Mouse (Mus musculus): ENCODE data around the gene Brf1. TPM values are rescaled to one million over a fixed set of nuclear protein-coding genes. Genes with fewer than 3 reads are reported as not detected.

The Brf1 gene
- 75.9 and 76.2 TPM in 2 replicates for polyA plus RNA-seq (2016; fragmentation: Nextera tagmentation; extraction: Ambion mirVana)

DNA sequence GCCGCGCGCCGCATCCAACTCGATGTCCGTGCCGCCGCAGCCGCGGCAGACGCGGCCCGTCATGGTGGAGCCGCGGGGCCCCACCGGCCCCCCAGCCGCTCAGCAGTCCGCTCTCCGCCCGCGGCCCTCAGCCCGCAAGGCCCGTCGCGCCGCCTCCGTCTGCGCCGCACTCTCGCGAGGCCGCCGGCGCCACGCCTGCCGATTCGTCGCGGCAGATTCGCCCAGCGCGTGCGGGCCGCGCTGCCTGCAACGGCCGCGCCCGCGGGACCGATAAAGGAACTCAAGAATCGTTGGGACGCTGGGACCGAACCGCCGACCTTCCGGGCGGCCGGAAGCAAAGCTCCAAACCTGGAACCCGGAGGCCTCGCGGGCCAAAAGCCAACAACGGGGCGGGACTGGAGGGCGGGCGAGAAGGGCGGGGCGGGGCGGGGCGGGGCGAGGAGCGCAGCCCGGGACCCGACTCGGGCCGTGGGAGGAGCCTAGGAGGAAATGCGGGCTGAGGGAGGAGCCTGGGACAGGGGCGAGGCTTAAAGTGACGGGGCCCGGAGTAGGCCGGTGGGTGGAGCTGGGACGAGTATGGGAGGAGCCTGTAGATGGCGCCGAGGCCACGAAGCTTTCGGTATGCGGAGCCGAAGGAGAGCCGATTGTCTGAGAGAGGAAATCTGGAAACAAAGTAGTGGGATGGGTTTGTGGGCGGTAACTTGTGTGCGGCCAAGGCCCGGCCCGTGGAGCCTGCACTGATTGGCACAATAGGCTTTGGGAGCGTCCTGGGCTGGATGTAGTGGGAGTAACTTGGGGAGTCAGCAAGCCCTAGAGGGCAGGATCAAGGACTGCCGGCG is at the start of gene Brf1:
Gene Brf1 (minus strand): TSS at position 411 of the 839 bp plus-strand sequence.
- Histone ChIP-seq H3K4me1 (peaks cover 24% of the 10 kb centered on the region), H3K27ac (replicated peaks) (peak within 1 kb of the TSS; percentile 92), H3K9ac (replicated peaks) (peak within 1 kb of the TSS; percentile 78), H3K4me3 (peak within 1 kb of the TSS; percentile 63), H3K9me3 (no peaks in the 10 kb centered on the region), H3K4me2 (replicated peaks) (peak within 1 kb of the TSS; percentile 75), H3K27me3 (no peaks in the 10 kb centered on the region), H3K36me3 (peaks cover 20% of the 10 kb centered on the region; the same call in 1 of the 2 replicates)
- ATAC-seq (ENCODE audit: low FRiP score, low read depth): peak; percentile 98
- WGBS: under 1% methylated on average over 96 of the region's 96 CpGs

DNA sequence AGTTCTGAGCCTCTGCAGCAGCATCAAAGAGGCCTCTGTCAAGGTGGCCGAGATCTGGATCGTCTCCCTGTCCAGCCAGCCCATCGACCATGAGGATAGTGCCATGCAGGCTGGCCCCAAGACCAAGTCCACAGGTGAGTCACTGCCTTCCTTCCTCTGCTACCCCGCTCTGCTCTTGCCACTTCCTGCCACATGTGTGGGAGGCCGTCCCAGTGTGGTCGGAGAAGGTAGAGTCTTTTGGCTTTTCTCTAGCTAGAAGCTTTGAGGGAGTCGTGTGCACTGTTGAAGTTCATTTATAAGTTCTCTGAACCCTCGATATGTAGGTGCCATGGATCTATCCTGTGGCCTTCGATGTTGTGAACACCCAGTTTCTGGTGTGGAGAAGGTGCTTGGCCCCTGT is 49.3 kb upstream of the Brf1 start:
- Histone ChIP-seq H3K9me3 (no peaks in the 10 kb centered on the region), H3K4me3 (no peak overlapping the region), H3K27me3 (no peaks in the 10 kb centered on the region), H3K27ac (replicated peaks) (no peak overlapping the region), H3K4me2 (replicated peaks) (no peak overlapping the region), H3K4me1 (no peaks in the 10 kb centered on the region), H3K36me3 (peaks cover 86% of the 10 kb centered on the region), H3K9ac (replicated peaks) (no peak overlapping the region)
- 89% methylated on average over 9 of the region's 9 CpGs for WGBS
- ATAC-seq (ENCODE audit: low FRiP score, low read depth): no peak

DNA sequence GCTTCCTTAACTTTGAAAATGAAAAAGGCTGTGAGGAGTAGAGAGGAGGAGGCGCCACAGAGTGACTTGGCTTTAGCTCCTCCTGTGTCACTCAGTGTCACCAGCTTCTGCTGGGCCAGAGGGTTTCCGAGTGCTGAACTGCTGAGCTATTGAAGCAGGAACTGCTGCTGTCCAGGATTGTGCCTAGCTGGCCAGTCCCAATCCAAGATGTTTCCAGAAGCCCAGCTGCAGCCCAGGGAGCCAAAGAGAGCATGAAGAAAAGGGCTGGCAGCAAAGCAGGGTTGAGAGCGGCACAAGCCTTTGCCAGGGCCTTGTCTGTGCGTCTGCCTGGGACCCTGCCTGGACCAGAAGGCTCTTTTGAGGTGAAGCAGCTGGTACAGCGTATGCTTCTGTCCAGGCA is 47.6 kb upstream of the Brf1 start:
- Histone ChIP-seq H3K27ac (replicated peaks) (no peak overlapping the region), H3K4me1 (no peaks in the 10 kb centered on the region), H3K27me3 (no peaks in the 10 kb centered on the region), H3K9ac (replicated peaks) (no peak overlapping the region), H3K4me3 (no peak overlapping the region), H3K9me3 (no peaks in the 10 kb centered on the region), H3K4me2 (replicated peaks) (no peak overlapping the region), H3K36me3 (peaks cover 70% of the 10 kb centered on the region)
- ATAC-seq (ENCODE audit: low FRiP score, low read depth): no peak
- WGBS: 91% methylated on average over 5 of the region's 5 CpGs

DNA sequence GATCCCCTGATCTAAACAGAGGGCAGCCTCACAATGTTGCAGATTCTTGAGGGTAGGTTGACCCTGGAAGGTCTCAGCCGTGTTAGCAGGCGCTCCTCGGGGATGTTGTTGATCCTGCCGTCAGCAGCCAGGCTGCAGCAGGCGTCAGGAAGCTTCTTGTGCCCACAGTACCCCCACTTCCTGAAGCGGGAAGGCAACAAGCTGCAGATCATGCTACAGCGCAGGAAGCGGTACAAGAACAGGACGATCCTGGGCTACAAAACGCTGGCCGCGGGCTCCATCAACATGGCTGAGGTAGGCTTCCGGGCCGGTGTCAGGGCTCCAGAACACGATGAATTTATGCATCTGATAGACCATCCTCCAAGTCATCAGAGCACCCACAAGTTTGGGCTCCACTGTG is 46.4 kb upstream of the Brf1 start:
- Histone ChIP-seq H3K36me3 (peaks cover 59% of the 10 kb centered on the region), H3K9me3 (no peaks in the 10 kb centered on the region), H3K4me1 (no peaks in the 10 kb centered on the region), H3K27ac (replicated peaks) (no peak overlapping the region), H3K4me3 (no peak overlapping the region), H3K9ac (replicated peaks) (no peak overlapping the region), H3K27me3 (no peaks in the 10 kb centered on the region), H3K4me2 (replicated peaks) (no peak overlapping the region)
- ATAC-seq (ENCODE audit: low FRiP score, low read depth): no peak
- 95% methylated on average over 15 of the region's 15 CpGs for WGBS

DNA sequence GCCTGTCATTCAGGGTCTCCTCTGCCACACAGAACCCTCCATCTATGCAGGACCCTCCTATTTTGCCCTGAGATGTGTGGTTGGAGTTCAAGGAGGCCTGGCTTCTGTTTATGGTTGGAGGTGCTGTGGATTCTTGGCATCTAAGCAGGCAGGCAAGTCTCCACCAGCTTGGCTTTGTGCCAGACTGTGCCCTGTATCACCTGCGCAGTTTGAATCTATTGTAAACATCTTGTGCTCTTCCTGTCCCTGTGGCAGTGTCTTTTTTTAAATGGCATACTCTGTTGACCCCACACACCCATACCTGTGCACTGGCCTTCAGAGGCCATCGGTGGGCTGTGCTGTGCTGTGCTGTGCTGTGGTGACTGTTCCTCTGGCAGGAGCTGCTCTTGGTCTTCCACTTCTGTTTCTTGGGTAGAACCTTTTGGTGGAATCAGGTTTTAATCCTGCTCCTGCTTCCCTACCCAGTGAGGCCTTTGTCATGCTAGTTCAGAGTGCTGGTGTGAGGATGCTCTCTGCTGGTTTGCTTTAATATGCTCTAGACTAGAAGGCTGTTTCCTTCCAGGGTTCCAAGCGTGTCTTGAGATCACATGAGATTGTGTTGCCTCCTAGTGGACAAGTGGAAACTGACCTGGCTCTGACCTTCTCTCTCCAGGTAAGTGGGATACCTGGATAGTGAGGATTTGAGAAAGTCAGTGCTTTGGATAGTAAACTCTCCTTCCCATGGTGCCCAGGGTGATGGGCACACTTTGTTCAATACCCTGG is 44.6 kb upstream of the Brf1 start:
- Histone ChIP-seq H3K4me2 (replicated peaks) (no peak overlapping the region), H3K4me1 (peaks cover 7% of the 10 kb centered on the region; the same call in 1 of the 2 replicates), H3K9me3 (no peaks in the 10 kb centered on the region), H3K4me3 (no peak overlapping the region), H3K36me3 (peaks cover 42% of the 10 kb centered on the region), H3K27me3 (no peaks in the 10 kb centered on the region), H3K27ac (replicated peaks) (no peak overlapping the region), H3K9ac (replicated peaks) (no peak overlapping the region)
- ATAC-seq (ENCODE audit: low FRiP score, low read depth): no peak
- WGBS: 87% methylated on average over 3 of the region's 3 CpGs

DNA sequence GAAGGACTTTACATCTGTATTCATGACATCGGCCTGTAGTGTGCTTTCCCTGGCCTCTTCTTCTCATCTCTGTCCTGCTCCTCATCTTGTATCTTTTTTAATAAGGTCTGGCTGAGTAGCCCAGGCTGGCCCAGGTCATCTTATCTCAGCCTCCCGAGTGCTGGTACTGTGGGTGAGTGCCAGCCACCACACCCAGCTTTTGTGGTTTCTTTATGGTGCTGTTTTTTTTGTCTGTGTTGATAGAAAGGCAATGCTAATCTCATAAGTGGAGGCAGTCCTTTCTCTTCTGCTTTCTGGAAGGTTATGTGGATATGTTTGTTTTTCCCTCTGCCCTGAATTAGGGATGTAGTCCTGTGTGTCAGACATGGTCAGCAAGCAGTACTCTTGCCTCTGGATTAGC is 42.0 kb upstream of the Brf1 start:
- H3K36me3 ChIP-seq: peaks cover 21% of the 10 kb centered on the region
- no peaks in the 10 kb centered on the region for H3K9me3 ChIP-seq
- no peak overlapping the region for H3K4me3 ChIP-seq
- H3K9ac ChIP-seq (replicated peaks): no peak overlapping the region
- peaks cover 7% of the 10 kb centered on the region; the same call in 1 of the 2 replicates for H3K4me1 ChIP-seq
- 90% methylated on average over 2 of the region's 2 CpGs for WGBS
- no peak for ATAC-seq (ENCODE audit: low FRiP score, low read depth)
- no peaks in the 10 kb centered on the region for H3K27me3 ChIP-seq
- no peak overlapping the region for H3K4me2 ChIP-seq (replicated peaks)
- no peak overlapping the region for H3K27ac ChIP-seq (replicated peaks)

DNA sequence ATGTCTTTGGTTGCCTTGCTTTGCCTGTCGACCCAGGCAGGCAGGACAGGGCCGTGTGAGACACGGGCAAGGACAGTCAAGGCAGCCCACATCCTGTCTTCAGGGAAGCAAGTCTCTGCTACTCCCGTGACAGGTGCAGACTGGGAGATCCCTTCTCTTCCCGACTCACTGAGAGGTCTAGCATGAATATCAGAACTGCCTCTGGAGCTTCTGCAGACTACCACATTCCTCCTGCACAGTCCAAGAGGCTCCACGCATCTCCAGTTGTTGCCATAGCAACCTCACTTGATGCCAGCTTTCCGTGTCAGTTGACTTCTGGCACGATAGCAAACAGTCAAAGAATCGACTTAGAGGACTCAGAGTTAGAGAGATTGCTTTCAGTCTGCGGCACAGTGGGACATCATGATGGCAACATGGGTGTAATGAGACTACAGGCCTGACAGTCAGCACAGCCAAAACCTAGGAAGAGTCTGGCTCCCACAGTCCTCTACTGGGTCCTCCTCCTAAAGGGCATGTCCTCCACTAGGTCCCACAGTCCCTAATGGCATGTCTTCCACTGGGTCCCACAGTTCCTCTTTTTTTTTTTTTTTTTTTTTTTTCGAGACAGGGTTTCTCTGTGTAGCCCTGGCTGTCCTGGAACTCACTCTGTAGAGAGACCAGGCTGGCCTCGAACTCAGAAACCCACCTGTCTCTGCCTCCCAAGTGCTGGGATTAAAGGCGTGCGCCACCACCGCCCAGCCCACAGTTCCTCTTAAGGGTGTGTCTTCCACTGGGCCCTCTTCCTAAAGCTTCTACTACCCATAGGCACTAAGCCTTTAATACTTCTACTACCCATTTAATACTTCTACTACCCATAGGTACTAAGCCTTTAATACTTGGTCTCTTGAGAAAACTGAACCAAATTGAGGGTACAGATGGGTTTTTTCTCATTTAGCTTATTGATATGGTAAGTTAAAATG is 41.3 kb upstream of the Brf1 start:
- Histone ChIP-seq H3K9me3 (no peaks in the 10 kb centered on the region), H3K4me3 (no peak overlapping the region), H3K4me2 (replicated peaks) (no peak overlapping the region), H3K27me3 (no peaks in the 10 kb centered on the region), H3K9ac (replicated peaks) (no peak overlapping the region), H3K27ac (replicated peaks) (peak overlapping the region; percentile 31), H3K4me1 (peaks cover 7% of the 10 kb centered on the region; the same call in 1 of the 2 replicates), H3K36me3 (peaks cover 13% of the 10 kb centered on the region)
- peak; percentile 52; the same call in 1 of the 2 replicates for ATAC-seq (ENCODE audit: low FRiP score, low read depth)
- WGBS: 67% methylated on average over 15 of the region's 15 CpGs

DNA sequence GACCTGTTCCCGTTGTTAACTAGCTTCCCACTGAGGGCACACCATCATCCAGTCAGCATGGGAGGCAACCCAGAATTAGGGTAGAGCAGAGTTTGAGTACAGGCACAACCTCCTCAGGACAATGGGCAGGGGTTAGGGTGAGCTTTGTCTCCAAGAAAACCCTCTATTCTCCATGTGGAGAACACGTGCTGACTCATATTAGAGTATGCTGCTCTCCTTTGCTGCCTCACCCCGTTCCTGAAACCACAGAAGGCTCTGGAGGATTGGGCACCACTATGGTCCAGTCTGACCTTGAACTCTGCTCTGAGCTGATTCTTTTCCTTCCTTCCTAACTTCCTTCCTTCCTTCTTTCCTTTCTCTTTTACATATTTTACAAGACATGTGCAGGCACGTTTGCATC is 37.9 kb upstream of the Brf1 start:
- no peak overlapping the region for H3K27ac ChIP-seq (replicated peaks)
- WGBS: 91% methylated on average over 4 of the region's 4 CpGs
- no peak overlapping the region for H3K4me3 ChIP-seq
- H3K9me3 ChIP-seq: no peaks in the 10 kb centered on the region
- H3K36me3 ChIP-seq: no peaks in the 10 kb centered on the region
- no peak for ATAC-seq (ENCODE audit: low FRiP score, low read depth)
- no peaks in the 10 kb centered on the region for H3K27me3 ChIP-seq
- H3K4me2 ChIP-seq (replicated peaks): no peak overlapping the region
- no peak overlapping the region for H3K9ac ChIP-seq (replicated peaks)
- H3K4me1 ChIP-seq: peaks cover 7% of the 10 kb centered on the region; the same call in 1 of the 2 replicates

DNA sequence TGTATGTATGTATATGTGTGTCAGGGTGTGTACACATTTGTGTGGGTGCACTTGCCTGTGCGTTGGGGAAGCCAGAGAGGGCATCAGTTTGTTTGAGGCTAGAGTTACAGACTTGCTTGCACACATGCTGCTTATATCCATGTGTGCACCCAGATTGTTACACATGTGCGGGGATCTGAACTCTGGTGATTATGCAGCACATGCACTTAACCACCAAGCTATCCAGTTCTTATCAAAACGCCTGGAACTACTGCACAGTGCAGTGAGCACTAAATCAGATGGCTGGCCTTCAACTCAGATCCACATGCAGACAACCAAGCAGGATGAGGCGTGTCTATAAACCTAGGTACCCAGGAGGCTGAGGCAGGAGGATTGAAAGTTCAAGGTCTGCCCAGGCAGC is 36.5 kb upstream of the Brf1 start:
- Histone ChIP-seq H3K9ac (replicated peaks) (no peak overlapping the region), H3K9me3 (no peaks in the 10 kb centered on the region), H3K36me3 (no peaks in the 10 kb centered on the region), H3K27ac (replicated peaks) (no peak overlapping the region), H3K27me3 (no peaks in the 10 kb centered on the region), H3K4me2 (replicated peaks) (no peak overlapping the region), H3K4me1 (peaks cover 20% of the 10 kb centered on the region), H3K4me3 (no peak overlapping the region)
- ATAC-seq (ENCODE audit: low FRiP score, low read depth): no peak
- 88% methylated on average over 4 of the region's 4 CpGs for WGBS

DNA sequence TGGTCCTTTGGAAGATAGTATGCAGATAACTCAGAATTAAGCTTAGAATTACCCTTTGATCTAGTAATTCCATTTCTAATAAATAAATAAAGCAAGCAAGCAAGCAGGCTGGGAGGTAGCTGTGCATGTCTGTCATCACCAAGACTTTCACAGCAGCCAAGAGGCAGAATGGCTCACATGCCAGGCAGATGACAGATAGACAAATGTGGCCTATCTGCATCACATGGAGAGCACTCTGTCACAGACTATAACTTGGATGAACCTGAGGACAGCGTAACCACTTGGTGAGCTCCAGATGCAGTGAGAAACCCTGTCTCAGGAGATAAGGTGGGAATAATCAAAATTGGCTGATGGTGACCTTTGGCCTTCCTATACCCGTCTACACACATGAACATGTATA is 34.6 kb upstream of the Brf1 start:
- H3K9me3 ChIP-seq: no peaks in the 10 kb centered on the region
- ATAC-seq (ENCODE audit: low FRiP score, low read depth): no peak
- H3K9ac ChIP-seq (replicated peaks): no peak overlapping the region
- H3K27ac ChIP-seq (replicated peaks): no peak overlapping the region
- no peaks in the 10 kb centered on the region for H3K27me3 ChIP-seq
- no peaks in the 10 kb centered on the region for H3K36me3 ChIP-seq
- no peak overlapping the region for H3K4me3 ChIP-seq
- WGBS: 92% methylated on average over 2 of the region's 2 CpGs
- H3K4me2 ChIP-seq (replicated peaks): no peak overlapping the region
- H3K4me1 ChIP-seq: peaks cover 20% of the 10 kb centered on the region

Data from midbrain, embryonic 12.5 days (tissue).